Mouse (Mus musculus): ENCODE results near the gene Man2a1.

The Man2a1 gene

GRCm38 (mm10) chr17:64765286-64765685 is 164.8 kb downstream of the Man2a1 start:
- no peak for DNase-seq

GRCm38 (mm10) chr17:64766507-64766906 is 166.0 kb downstream of the Man2a1 start:
- no peak for DNase-seq

- peak; percentile 41 for DNase-seq
Measured at GRCm38 (mm10) chr17:64770277-64770676, 169.7 kb downstream of the Man2a1 start.

GRCm38 (mm10) chr17:64772611-64773010 is 172.1 kb downstream of the Man2a1 start:
- DNase-seq = no peak

GRCm38 (mm10) chr17:64774218-64774617 is 173.7 kb downstream of the Man2a1 start:
- DNase-seq = no peak

GRCm38 (mm10) chr17:64778300-64778699 is 177.8 kb downstream of the Man2a1 start:
- no peak for DNase-seq

GRCm38 (mm10) chr17:64778756-64779155 is 178.2 kb downstream of the Man2a1 start:
- DNase-seq = no peak

- DNase-seq = no peak
Measured at GRCm38 (mm10) chr17:64780753-64781490, 180.4 kb downstream of the Man2a1 start.

- no peak for DNase-seq
Measured at GRCm38 (mm10) chr17:64782307-64782706, 181.8 kb downstream of the Man2a1 start.

GRCm38 (mm10) chr17:64785961-64786360 is 185.4 kb downstream of the Man2a1 start:
- no peak for DNase-seq

GRCm38 (mm10) chr17:64788301-64788700 is 187.8 kb downstream of the Man2a1 start:
- no peak for DNase-seq

- DNase-seq = no peak
Measured at GRCm38 (mm10) chr17:64789175-64789574, 188.6 kb downstream of the Man2a1 start.

GRCm38 (mm10) chr17:64792076-64792475 is 191.5 kb downstream of the Man2a1 start:
- no peak for DNase-seq

GRCm38 (mm10) chr17:64792623-64793022 is 192.1 kb downstream of the Man2a1 start:
- DNase-seq = no peak

- DNase-seq = no peak
Measured at GRCm38 (mm10) chr17:64802168-64802955, 201.8 kb downstream of the Man2a1 start.

- DNase-seq = no peak
Measured at GRCm38 (mm10) chr17:64802956-64803275, 202.4 kb downstream of the Man2a1 start.
